Mouse (Mus musculus) hindbrain, embryonic 10.5 days (tissue): ENCODE data around the gene Tfdp1. TPM values are rescaled to one million over a fixed set of nuclear protein-coding genes. Genes with fewer than 3 reads are reported as not detected.

Source experiments
- DNase-seq: peaks from one replicate; pipeline ENCODE4 v3.0.0-alpha.2; 2017; ENCODE audit warnings: low spot score
- H3K27ac ChIP-seq: fragments of 300-500 bp; sonication (generic); 2 replicates; pipeline ENCODE4 v1.5.1; 2016; ENCODE audit warnings: mild to moderate bottlenecking, moderate library complexity
- H3K27me3 ChIP-seq: fragments of 300-500 bp; sonication (generic); 2 replicates; pipeline ENCODE4 v1.6.1; 2016; ENCODE audit warnings: mild to moderate bottlenecking; ENCODE audit not compliant: poor library complexity, insufficient read depth, severe bottlenecking
- H3K36me3 ChIP-seq: fragments of 300-500 bp; sonication (generic); 2 replicates; pipeline ENCODE4 v1.6.1; 2016; ENCODE audit warnings: mild to moderate bottlenecking, moderate library complexity
- H3K4me1 ChIP-seq: fragments of 300-500 bp; sonication (generic); replicated peaks from 2 replicates; pipeline ENCODE4 v1.6.1; 2016; ENCODE audit warnings: mild to moderate bottlenecking
- H3K4me3 ChIP-seq: fragments of 300-500 bp; sonication (generic); 2 replicates; pipeline ENCODE4 v1.5.1; 2016; ENCODE audit warnings: mild to moderate bottlenecking, moderate library complexity
- H3K9me3 ChIP-seq: fragments of 300-500 bp; sonication (generic); 2 replicates; pipeline ENCODE4 v1.6.1; 2016; ENCODE audit warnings: mild to moderate bottlenecking, moderate library complexity
- WGBS: fragments of 180-500 bp; shearing (Covaris S2); methylation state at CpG from one replicate; pipeline ENCODE4 v1.1.7; 2016; 5-methylcytosine and 5-hydroxymethylcytosine counted together
- polyA plus RNA-seq: library from polyadenylated mRNA; unstranded; fragments of >200 nt; fragmentation: Nextera tagmentation; extraction: Ambion mirVana; gene quantifications from 2 replicates; pipeline ENCODE4 v1.2.1, GENCODE M21; 2016

Gene Tfdp1
- polyA plus RNA-seq, 1 experiment from 2014 or later, result 162 TPM

GRCm38 (mm10) chr8:13404666-13405131, 66.1 kb downstream of the Tfdp1 start, which contains the start of gene Grk1:
TSS of gene Grk1 (plus strand) at chr8:13405081.
- DNase-seq, result no peak
- H3K4me1 ChIP-seq, result 0 out of 2 replicates have a peak, but pooled peaks cover 3% of the 10 kb centered on the region
- 79% methylated on average over 5 of the region's 5 CpGs for WGBS
- H3K4me3 ChIP-seq, result no peak within 1 kb of the TSS
- no peaks in the 10 kb centered on the region for H3K36me3 ChIP-seq
- no peaks in the 10 kb centered on the region for H3K27me3 ChIP-seq
- H3K27ac ChIP-seq, result no peak within 1 kb of the TSS
- no peaks in the 10 kb centered on the region for H3K9me3 ChIP-seq

- DNase-seq, result no peak
- H3K4me1 ChIP-seq, result 0 out of 2 replicates have a peak, but pooled peaks cover 3% of the 10 kb centered on the region
- H3K27ac ChIP-seq, result no peak overlapping the region
- H3K27me3 ChIP-seq, result no peaks in the 10 kb centered on the region
- H3K4me3 ChIP-seq, result no peak overlapping the region
- H3K36me3 ChIP-seq, result no peaks in the 10 kb centered on the region
- H3K9me3 ChIP-seq, result no peaks in the 10 kb centered on the region
- WGBS, result 87% methylated on average over 5 of the region's 5 CpGs
Observed at GRCm38 (mm10) chr8:13406011-13406410, 67.5 kb downstream of the Tfdp1 start.

- Histone ChIP-seq H3K9me3 (no peaks in the 10 kb centered on the region), H3K4me3 (no peak overlapping the region), H3K4me1 (0 out of 2 replicates have a peak, but pooled peaks cover 3% of the 10 kb centered on the region), H3K36me3 (no peaks in the 10 kb centered on the region), H3K27ac (no peak overlapping the region), H3K27me3 (no peaks in the 10 kb centered on the region)
- DNase-seq, result peak; percentile 72
- 32% methylated on average over 6 of the region's 6 CpGs for WGBS
Observed at GRCm38 (mm10) chr8:13411597-13411996, 73.0 kb downstream of the Tfdp1 start.

GRCm38 (mm10) chr8:13412891-13413558, 74.5 kb downstream of the Tfdp1 start:
- DNase-seq, result peak; percentile 70
- no peak overlapping the region for H3K4me3 ChIP-seq

GRCm38 (mm10) chr8:13413823-13414390, 75.4 kb downstream of the Tfdp1 start:
- Histone ChIP-seq H3K27me3 (no peaks in the 10 kb centered on the region), H3K4me1 (no peaks in the 10 kb centered on the region), H3K27ac (no peak overlapping the region), H3K9me3 (no peaks in the 10 kb centered on the region), H3K36me3 (no peaks in the 10 kb centered on the region), H3K4me3 (no peak overlapping the region)
- DNase-seq, result peak; percentile 11
- 53% methylated on average over 12 of the region's 12 CpGs for WGBS

More at GRCm38 (mm10) chr8:13412891-13413558, 74.5 kb downstream of the Tfdp1 start:
- 66% methylated on average over 13 of the region's 13 CpGs for WGBS
- Histone ChIP-seq H3K27me3 (no peaks in the 10 kb centered on the region), H3K27ac (no peak overlapping the region), H3K9me3 (no peaks in the 10 kb centered on the region), H3K4me1 (no peaks in the 10 kb centered on the region), H3K36me3 (no peaks in the 10 kb centered on the region)

GRCm38 (mm10) chr8:13415879-13416278, 77.3 kb downstream of the Tfdp1 start:
- DNase-seq, result no peak
- WGBS, result 79% methylated on average over 10 of the region's 10 CpGs
- Histone ChIP-seq H3K4me3 (no peak overlapping the region), H3K9me3 (no peaks in the 10 kb centered on the region), H3K36me3 (no peaks in the 10 kb centered on the region), H3K27me3 (no peaks in the 10 kb centered on the region), H3K4me1 (no peaks in the 10 kb centered on the region), H3K27ac (no peak overlapping the region)

GRCm38 (mm10) chr8:13419111-13419639, 80.6 kb downstream of the Tfdp1 start:
- no peak overlapping the region for H3K4me3 ChIP-seq
- H3K27me3 ChIP-seq, result no peaks in the 10 kb centered on the region
- DNase-seq, result no peak
- H3K27ac ChIP-seq, result no peak overlapping the region
- WGBS, result 86% methylated on average over 2 of the region's 2 CpGs
- H3K4me1 ChIP-seq, result no peaks in the 10 kb centered on the region
- H3K36me3 ChIP-seq, result no peaks in the 10 kb centered on the region
- H3K9me3 ChIP-seq, result peaks cover 3% of the 10 kb centered on the region; the same call in 1 of the 2 replicates

- 92% methylated on average over 6 of the region's 6 CpGs for WGBS
Observed at GRCm38 (mm10) chr8:13420970-13421369, 82.4 kb downstream of the Tfdp1 start.

GRCm38 (mm10) chr8:13427351-13427750, 88.8 kb downstream of the Tfdp1 start:
- Histone ChIP-seq H3K4me3 (no peak overlapping the region), H3K27me3 (no peaks in the 10 kb centered on the region), H3K36me3 (no peaks in the 10 kb centered on the region), H3K9me3 (peaks cover 3% of the 10 kb centered on the region; the same call in 1 of the 2 replicates), H3K27ac (no peak overlapping the region), H3K4me1 (0 out of 2 replicates have a peak, but pooled peaks cover 3% of the 10 kb centered on the region)
- WGBS, result 76% methylated on average over 6 of the region's 6 CpGs
- DNase-seq, result no peak

More at GRCm38 (mm10) chr8:13420970-13421369, 82.4 kb downstream of the Tfdp1 start:
- no peak for DNase-seq
- Histone ChIP-seq H3K36me3 (no peaks in the 10 kb centered on the region), H3K27ac (no peak overlapping the region), H3K9me3 (peaks cover 3% of the 10 kb centered on the region; the same call in 1 of the 2 replicates), H3K4me1 (no peaks in the 10 kb centered on the region), H3K4me3 (no peak overlapping the region), H3K27me3 (no peaks in the 10 kb centered on the region)

Other genes starting within 250 kb of the Tfdp1 start
- 58.4 and 63.5 TPM in 2 replicates for gene Pcid2, start 233.3 kb upstream of the Tfdp1 start, polyA plus RNA-seq
- gene Cul4a, start 233.1 kb upstream of the Tfdp1 start, polyA plus RNA-seq, result 72.8 and 83.9 TPM in 2 replicates
- gene Lamp1, start 179.6 kb upstream of the Tfdp1 start, polyA plus RNA-seq, result 218 and 231 TPM in 2 replicates
- 14.5 and 16.5 TPM in 2 replicates for gene Grtp1, start 138.1 kb upstream of the Tfdp1 start, polyA plus RNA-seq
- gene Adprhl1, start 84.6 kb upstream of the Tfdp1 start, polyA plus RNA-seq, result 0.25 and 0.73 TPM in 2 replicates
- gene Dcun1d2, start 50.6 kb upstream of the Tfdp1 start, polyA plus RNA-seq, result 25.3 and 27.6 TPM in 2 replicates
- 35.6 and 40.9 TPM in 2 replicates for gene Tmco3, start 50.6 kb upstream of the Tfdp1 start, polyA plus RNA-seq
- gene Atp4b, start 58.1 kb downstream of the Tfdp1 start, polyA plus RNA-seq, result 0.18 TPM in 1 of 2 replicates, not detected in the other
- 0.02 TPM in 1 of 2 replicates, not detected in the other for gene Grk1, start 66.3 kb downstream of the Tfdp1 start, polyA plus RNA-seq
- 0.27 and 0.56 TPM in 2 replicates for gene Tmem255b, start 96.4 kb downstream of the Tfdp1 start, polyA plus RNA-seq
- gene Gas6, start 155.7 kb downstream of the Tfdp1 start, polyA plus RNA-seq, result 12.9 and 15.8 TPM in 2 replicates
- not detected in 2 replicates for gene 1700029H14Rik, start 223.7 kb downstream of the Tfdp1 start, polyA plus RNA-seq